Mouse (Mus musculus): ENCODE results near the gene Nup188. TPM values are rescaled to one million over a fixed set of nuclear protein-coding genes. Genes with fewer than 3 reads are reported as not detected.

The Nup188 gene
- polyA plus RNA-seq, 1 experiment from 2014 or later, result 21.6 TPM

GRCm38 (mm10) chr2:30343601-30344137 is 57.5 kb downstream of the Nup188 start:
- no peaks in the 10 kb centered on the region for H3K27me3 ChIP-seq
- no peak overlapping the region for H3K4me3 ChIP-seq
- 73% methylated on average over 14 of the region's 14 CpGs for WGBS
- H3K4me1 ChIP-seq (replicated peaks), result no peaks in the 10 kb centered on the region
- H3K4me2 ChIP-seq, result no peak overlapping the region
- ATAC-seq (ENCODE audit: low FRiP score), result no peak
- no peaks in the 10 kb centered on the region for H3K9me3 ChIP-seq
- H3K27ac ChIP-seq, result peak overlapping the region; percentile 40; the same call in 1 of the 2 replicates
- no peak overlapping the region for H3K9ac ChIP-seq
- peaks cover 99% of the 10 kb centered on the region for H3K36me3 ChIP-seq

GRCm38 (mm10) chr2:30345971-30346676 is 59.9 kb downstream of the Nup188 start:
- H3K36me3 ChIP-seq, result peaks cover 100% of the 10 kb centered on the region
- H3K27me3 ChIP-seq, result no peaks in the 10 kb centered on the region
- WGBS, result 93% methylated on average over 7 of the region's 7 CpGs
- H3K9ac ChIP-seq, result no peak overlapping the region
- H3K27ac ChIP-seq, result no peak overlapping the region
- H3K4me2 ChIP-seq, result no peak overlapping the region
- H3K9me3 ChIP-seq, result no peaks in the 10 kb centered on the region
- ATAC-seq (ENCODE audit: low FRiP score), result no peak
- no peaks in the 10 kb centered on the region for H3K4me1 ChIP-seq (replicated peaks)
- H3K4me3 ChIP-seq, result no peak overlapping the region

- no peak overlapping the region for H3K27ac ChIP-seq
- H3K9me3 ChIP-seq, result no peaks in the 10 kb centered on the region
- H3K9ac ChIP-seq, result no peak overlapping the region
- 93% methylated on average over 6 of the region's 6 CpGs for WGBS
- no peak for ATAC-seq (ENCODE audit: low FRiP score)
- no peak overlapping the region for H3K4me2 ChIP-seq
- no peak overlapping the region for H3K4me3 ChIP-seq
- H3K36me3 ChIP-seq, result peaks cover 91% of the 10 kb centered on the region
- no peaks in the 10 kb centered on the region for H3K27me3 ChIP-seq
- H3K4me1 ChIP-seq (replicated peaks), result no peaks in the 10 kb centered on the region
Observed at GRCm38 (mm10) chr2:30349196-30349595, 63.0 kb downstream of the Nup188 start.

GRCm38 (mm10) chr2:30351149-30351548 is 65.0 kb downstream of the Nup188 start:
- Histone ChIP-seq H3K36me3 (peaks cover 88% of the 10 kb centered on the region), H3K4me1 (replicated peaks) (peaks cover 14% of the 10 kb centered on the region), H3K4me2 (no peak overlapping the region), H3K27me3 (no peaks in the 10 kb centered on the region), H3K9me3 (no peaks in the 10 kb centered on the region), H3K9ac (no peak overlapping the region), H3K4me3 (no peak overlapping the region), H3K27ac (no peak overlapping the region)
- 84% methylated on average over 2 of the region's 2 CpGs for WGBS
- ATAC-seq (ENCODE audit: low FRiP score), result no peak

- WGBS, result 67% methylated on average over 4 of the region's 4 CpGs
- Histone ChIP-seq H3K4me2 (no peak overlapping the region), H3K4me1 (replicated peaks) (peaks cover 41% of the 10 kb centered on the region), H3K9me3 (no peaks in the 10 kb centered on the region), H3K27ac (0 out of 2 replicates have a peak overlapping the region, but pooled peaks have one; percentile 26), H3K27me3 (no peaks in the 10 kb centered on the region), H3K4me3 (no peak overlapping the region), H3K9ac (peak overlapping the region; percentile 14), H3K36me3 (peaks cover 41% of the 10 kb centered on the region)
- no peak for ATAC-seq (ENCODE audit: low FRiP score)
Observed at GRCm38 (mm10) chr2:30355861-30356260, 69.7 kb downstream of the Nup188 start.

- H3K4me1 ChIP-seq (replicated peaks), result peaks cover 41% of the 10 kb centered on the region
- no peaks in the 10 kb centered on the region for H3K9me3 ChIP-seq
- H3K9ac ChIP-seq, result peak overlapping the region; percentile 89; the same call in 1 of the 2 replicates
- WGBS, result 59% methylated on average over 4 of the region's 4 CpGs
- 0 out of 2 replicates have a peak overlapping the region, but pooled peaks have one; percentile 26 for H3K27ac ChIP-seq
- H3K36me3 ChIP-seq, result peaks cover 37% of the 10 kb centered on the region
- no peaks in the 10 kb centered on the region for H3K27me3 ChIP-seq
- no peak overlapping the region for H3K4me3 ChIP-seq
- H3K4me2 ChIP-seq, result no peak overlapping the region
- ATAC-seq (ENCODE audit: low FRiP score), result no peak
Observed at GRCm38 (mm10) chr2:30356266-30356665, 70.1 kb downstream of the Nup188 start.

GRCm38 (mm10) chr2:30356906-30357305 is 70.7 kb downstream of the Nup188 start:
- no peaks in the 10 kb centered on the region for H3K27me3 ChIP-seq
- H3K9ac ChIP-seq, result peak overlapping the region; percentile 89
- ATAC-seq (ENCODE audit: low FRiP score), result no peak
- H3K4me3 ChIP-seq, result no peak overlapping the region
- peaks cover 36% of the 10 kb centered on the region for H3K36me3 ChIP-seq
- H3K9me3 ChIP-seq, result no peaks in the 10 kb centered on the region
- H3K4me1 ChIP-seq (replicated peaks), result peaks cover 41% of the 10 kb centered on the region
- 74% methylated on average over 9 of the region's 9 CpGs for WGBS
- H3K27ac ChIP-seq, result no peak overlapping the region
- no peak overlapping the region for H3K4me2 ChIP-seq

GRCm38 (mm10) chr2:30357552-30358510 is 71.6 kb downstream of the Nup188 start:
- peaks cover 29% of the 10 kb centered on the region for H3K36me3 ChIP-seq
- no peak for ATAC-seq (ENCODE audit: low FRiP score)
- peak overlapping the region; percentile 72 for H3K4me2 ChIP-seq
- H3K9me3 ChIP-seq, result no peaks in the 10 kb centered on the region
- 61% methylated on average over 8 of the region's 8 CpGs for WGBS
- peak overlapping the region; percentile 89 for H3K9ac ChIP-seq
- peak overlapping the region; percentile 35 for H3K27ac ChIP-seq
- no peaks in the 10 kb centered on the region for H3K27me3 ChIP-seq
- H3K4me3 ChIP-seq, result peak overlapping the region; percentile 76
- H3K4me1 ChIP-seq (replicated peaks), result peaks cover 41% of the 10 kb centered on the region

GRCm38 (mm10) chr2:30358533-30359531 is 72.6 kb downstream of the Nup188 start, which contains the start of gene Sh3glb2:
Sh3glb2 (minus strand) TSS chr2:30359337.
- peak within 1 kb of the TSS; percentile 86 for H3K27ac ChIP-seq
- H3K4me1 ChIP-seq (replicated peaks), result peaks cover 41% of the 10 kb centered on the region
- peak within 1 kb of the TSS; percentile 89 for H3K9ac ChIP-seq
- no peaks in the 10 kb centered on the region for H3K9me3 ChIP-seq
- H3K4me2 ChIP-seq, result peak within 1 kb of the TSS; percentile 72
- H3K36me3 ChIP-seq, result peaks cover 19% of the 10 kb centered on the region
- no peaks in the 10 kb centered on the region for H3K27me3 ChIP-seq
- WGBS, result 3% methylated on average over 70 of the region's 73 CpGs
- peak; percentile 80 for ATAC-seq (ENCODE audit: low FRiP score)
- H3K4me3 ChIP-seq, result peak within 1 kb of the TSS; percentile 76

GRCm38 (mm10) chr2:30360626-30361025 is 74.4 kb downstream of the Nup188 start:
- peaks cover 3% of the 10 kb centered on the region; the same call in 1 of the 2 replicates for H3K36me3 ChIP-seq
- no peaks in the 10 kb centered on the region for H3K27me3 ChIP-seq
- H3K4me2 ChIP-seq, result no peak overlapping the region
- ATAC-seq (ENCODE audit: low FRiP score), result no peak
- no peak overlapping the region for H3K27ac ChIP-seq
- no peak overlapping the region for H3K4me3 ChIP-seq
- H3K9me3 ChIP-seq, result no peaks in the 10 kb centered on the region
- WGBS, result 56% methylated on average over 10 of the region's 10 CpGs
- peak overlapping the region; percentile 39; the same call in 1 of the 2 replicates for H3K9ac ChIP-seq
- peaks cover 45% of the 10 kb centered on the region for H3K4me1 ChIP-seq (replicated peaks)

- no peaks in the 10 kb centered on the region for H3K27me3 ChIP-seq
- peaks cover 31% of the 10 kb centered on the region for H3K4me1 ChIP-seq (replicated peaks)
- no peak overlapping the region for H3K9ac ChIP-seq
- 80% methylated on average over 5 of the region's 5 CpGs for WGBS
- no peak overlapping the region for H3K4me3 ChIP-seq
- peaks cover 11% of the 10 kb centered on the region for H3K36me3 ChIP-seq
- ATAC-seq (ENCODE audit: low FRiP score), result no peak
- no peaks in the 10 kb centered on the region for H3K9me3 ChIP-seq
- H3K27ac ChIP-seq, result no peak overlapping the region
- H3K4me2 ChIP-seq, result no peak overlapping the region
Observed at GRCm38 (mm10) chr2:30362865-30363264, 76.7 kb downstream of the Nup188 start.
